Mouse (Mus musculus): ENCODE measurements around the gene Mturn.

The Mturn gene

DNA sequence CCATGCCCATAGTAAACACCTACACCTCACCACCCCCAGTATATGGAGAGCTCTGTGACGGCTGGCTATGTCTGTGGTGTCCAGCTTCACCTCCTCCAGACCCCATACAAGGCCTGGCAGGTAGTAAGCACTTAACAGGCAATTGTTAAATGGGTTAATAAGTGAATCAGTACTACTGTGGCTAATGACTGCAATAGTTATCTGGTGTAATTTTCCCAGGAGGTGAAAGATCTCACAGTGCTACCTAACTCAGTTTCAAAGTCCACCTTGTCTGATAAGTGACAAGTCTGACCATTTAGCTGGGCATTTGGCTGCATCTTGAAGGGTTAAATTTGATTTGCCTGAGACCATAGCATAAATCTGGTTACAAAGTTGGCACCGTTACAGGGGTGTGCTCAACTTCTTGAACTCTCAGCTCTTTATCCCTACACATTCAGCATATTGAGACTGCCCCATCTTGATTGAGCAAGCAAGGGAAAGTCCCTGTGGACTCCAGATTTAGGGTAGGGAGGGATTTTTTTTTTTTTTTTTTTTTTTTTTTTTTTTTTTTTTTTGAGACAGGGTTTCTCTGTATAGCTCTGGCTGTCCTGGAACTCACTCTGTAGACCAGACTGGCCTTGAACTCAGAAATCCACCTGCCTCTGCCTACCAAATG lies 48.2 kb downstream of the Mturn start:
- in situ Hi-C loops (cut with MboI) = no loop called here

- in situ Hi-C loops (cut with MboI) = no loop called here
Observed at GRCm38 (mm10) chr6:54731726-54732125, 50.3 kb downstream of the Mturn start.

GRCm38 (mm10) chr6:54732721-54733120 lies 51.3 kb downstream of the Mturn start:
- in situ Hi-C loops (cut with MboI) = no loop called here

DNA sequence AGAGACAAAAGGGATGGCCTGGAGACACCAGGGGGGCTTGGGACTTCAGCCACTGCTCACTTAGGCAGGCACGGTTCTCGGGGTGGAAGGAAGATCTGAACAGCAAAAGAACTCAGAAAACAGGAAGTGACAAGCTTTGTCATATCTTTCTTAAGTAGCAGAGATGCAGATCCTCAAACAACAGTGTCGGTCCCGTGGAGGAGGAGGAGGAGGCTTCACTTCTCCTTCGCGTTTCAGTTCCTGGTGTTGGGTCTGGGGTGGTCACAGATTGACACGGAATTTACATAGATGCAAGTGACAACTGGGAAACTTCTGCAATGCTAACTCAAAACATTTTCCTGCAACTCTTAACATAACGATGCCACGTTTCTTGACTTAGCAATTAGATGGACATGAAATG lies 54.7 kb downstream of the Mturn start:
- in situ Hi-C loops (cut with MboI) = no loop called here

GRCm38 (mm10) chr6:54737255-54737654 lies 55.8 kb downstream of the Mturn start:
- in situ Hi-C loops (cut with MboI) = no loop called here

- in situ Hi-C loops (cut with MboI) = no loop called here
Observed at GRCm38 (mm10) chr6:54737684-54738083, 56.3 kb downstream of the Mturn start.

GRCm38 (mm10) chr6:54749056-54749455 lies 67.6 kb downstream of the Mturn start:
- in situ Hi-C loops (cut with MboI) = no loop called here

DNA sequence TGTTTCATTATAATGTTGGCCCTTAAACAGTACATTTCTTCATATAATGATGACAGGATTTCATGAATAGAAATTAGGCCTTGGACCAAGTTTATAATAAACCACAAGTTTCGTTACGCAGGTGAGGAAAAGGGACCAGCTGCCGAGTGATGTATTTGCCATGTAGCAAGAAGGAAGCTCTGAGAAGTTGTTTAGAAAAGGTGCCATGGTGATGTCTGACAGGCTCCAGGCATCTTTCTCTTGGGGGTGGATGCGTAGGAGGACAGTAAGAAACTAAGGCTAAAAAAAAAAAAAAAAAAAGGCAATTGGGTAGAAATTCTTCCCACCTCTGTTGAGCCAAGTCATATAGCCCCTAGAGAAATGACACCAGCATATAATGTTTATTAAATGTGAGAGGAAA lies 70.2 kb downstream of the Mturn start:
- in situ Hi-C loops (cut with MboI) = no loop called here

DNA sequence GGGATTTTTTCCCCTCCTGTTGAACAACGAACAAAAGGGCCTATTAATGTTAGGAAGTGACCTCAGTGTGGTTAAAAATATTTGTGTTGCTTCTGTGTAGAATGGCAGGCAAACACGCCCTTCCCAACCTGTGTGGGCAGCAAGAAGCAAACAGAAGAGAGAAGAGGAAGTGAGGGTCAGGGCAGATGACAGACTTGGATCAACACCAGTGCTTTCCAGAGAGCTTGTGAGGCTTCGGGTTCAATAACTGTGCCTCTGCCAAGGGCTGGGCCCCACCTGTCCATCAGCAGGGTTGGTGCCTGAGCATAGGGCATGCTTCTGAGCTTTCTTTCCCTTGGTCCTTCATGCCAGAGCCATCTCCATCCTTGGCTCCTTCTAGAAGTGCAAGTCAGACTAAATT lies 70.7 kb downstream of the Mturn start:
- in situ Hi-C loops (cut with MboI) = no loop called here

Data from mature B cell (primary cell).